In genomic region chr14:78734605-78735004, GRCm38 (mm10) we compare ENCODE assay signal across 25 mouse cellular contexts. TPM values are rescaled to one million over a fixed set of nuclear protein-coding genes. Genes with fewer than 3 reads are reported as not detected.
A peak's percentile ranks its signal among the peaks of the same experiment; 100 is the strongest.
DNase-seq lines count a peak whose midpoint lies in the region; ATAC-seq lines count a peak whose summit lies in the region.
"Had no signal": no experiment of that assay in that cellular context is flagged by ENCODE, and none has a peak within 500 bp of the region (broad histone marks: within the 10 kb centered on the region; RNA-seq: fewer than 3 reads in every experiment).

No protein-coding gene starts in this region.

- H3K9me3 ChIP-seq in limb, embryonic 10.5 days (replicated peaks): no peaks in the 10 kb centered on the region
- H3K9me3 ChIP-seq: heart, embryonic 13.5 days; hindbrain, embryonic 10.5 days; hindbrain, embryonic 15.5 days; midbrain, embryonic 10.5 days; midbrain, embryonic 15.5 days; neural tube, embryonic 13.5 days had no signal

- DNase-seq in CD4-positive, CD25-positive, alpha-beta regulatory T cell, adult 2 months (ENCODE audit: low read depth, low spot score): peak; percentile 20
- DNase-seq in kidney, postnatal 36 days: peak; percentile 4 to 17
- no peak for DNase-seq in kidney, postnatal 14 days
- peak; percentile 40 for DNase-seq in induced T-regulatory cell, adult 2 months (ENCODE audit: low read depth)
- no peak for DNase-seq in limb, embryonic 10.5 days (ENCODE audit: low spot score)
- DNase-seq in cerebellum, adult 18-20 months: no peak
- DNase-seq: adrenal gland, postnatal 25 days; cerebellum, adult 2 months; cerebellum, postnatal 14 days; forebrain, postnatal 0 days; heart, postnatal 10 days; kidney, adult 18-20 months; layer of hippocampus, postnatal 36 days; liver; lung, adult 2 months; lung, postnatal 14 days had no signal

- peaks cover 62% of the 10 kb centered on the region for H3K27me3 ChIP-seq in limb, embryonic 10.5 days (ENCODE audit: low read depth, poor library complexity, severe bottlenecking)
- H3K27me3 ChIP-seq: midbrain, embryonic 15.5 days had no signal

- ATAC-seq in CD4-positive, CD25-positive, alpha-beta regulatory T cell, adult 4 months: no peak
- ATAC-seq: forebrain, postnatal 0 days; midbrain, embryonic 15.5 days had no signal

- no peak overlapping the region for H3K4me3 ChIP-seq in limb, embryonic 10.5 days
- H3K4me3 ChIP-seq: erythroblast, embryonic 14.5 days; heart, embryonic 13.5 days; hindbrain, embryonic 10.5 days; hindbrain, embryonic 15.5 days; midbrain, embryonic 10.5 days; midbrain, embryonic 15.5 days; neural tube, embryonic 13.5 days had no signal

- peaks cover 22% of the 10 kb centered on the region for H3K4me1 ChIP-seq in limb, embryonic 10.5 days

- H3K36me3 ChIP-seq in limb, embryonic 10.5 days: no peaks in the 10 kb centered on the region
- H3K36me3 ChIP-seq: heart, embryonic 13.5 days; hindbrain, embryonic 10.5 days; hindbrain, embryonic 15.5 days; midbrain, embryonic 10.5 days; midbrain, embryonic 15.5 days; neural tube, embryonic 13.5 days had no signal

- WGBS in limb, embryonic 10.5 days: 59% methylated on average over 5 of the region's 5 CpGs

- no peak overlapping the region for H3K27ac ChIP-seq in limb, embryonic 10.5 days
- H3K27ac ChIP-seq: heart, embryonic 13.5 days; hindbrain, embryonic 10.5 days; hindbrain, embryonic 15.5 days; liver, embryonic 14.5 days; midbrain, embryonic 10.5 days; midbrain, embryonic 15.5 days; neural tube, embryonic 13.5 days had no signal

RNA-seq across cellular contexts. Expression of gene Dgkh, which starts 2.0 kb away (rescaled TPM):
- polyA plus RNA-seq in CD4-positive, CD25-positive, alpha-beta regulatory T cell, adult 4 months (2017; shearing (Covaris generic)): 1 to 10 TPM; 2.6 to 3.0 TPM
- polyA plus RNA-seq in limb, embryonic 10.5 days (2016; fragmentation: Nextera tagmentation; extraction: Ambion mirVana): 0.79 and 0.93 TPM in 2 replicates
- polyA plus RNA-seq: erythroblast, embryonic 14.5 days had no signal

Comparison
In these comparisons a context has a peak if more than half of its experiments do, and no peak if none do; other contexts are left out.
1. DNase-seq: peak in CD4-positive, CD25-positive, alpha-beta regulatory T cell, adult 2 months (single experiment), kidney, postnatal 36 days (2 of 2) and induced T-regulatory cell, adult 2 months (single experiment); none in kidney, postnatal 14 days (single experiment), limb, embryonic 10.5 days (single experiment) and cerebellum, adult 18-20 months (0 of 2).